Mouse (Mus musculus) granulocyte monocyte progenitor cell, adult 5-6 weeks (primary cell): Measurements from ENCODE around the gene Mmp28. TPM values are rescaled to one million over a fixed set of nuclear protein-coding genes. Genes with fewer than 3 reads are reported as not detected.
A peak's percentile ranks its signal among the peaks of the same experiment; 100 is the strongest.

Experiments
- ATAC-seq: replicated peaks from 2 replicates; pipeline ENCODE4 v1.8.0; 2016; ENCODE audit warnings: mild to moderate bottlenecking, moderate TSS enrichment, inconsistent platforms; ENCODE audit not compliant: poor library complexity, severe bottlenecking
- total RNA-seq, 2 experiments: library from RNA; stranded (forward) in 1 of 2; stranded (reverse) in 1 of 2; fragments of 200-712, 200-1000 nt in 1 of 2; fragments of >200 nt in 1 of 2; fragmentation: Nextera tagmentation in 1 of 2; gene quantifications; 2 replicates each; pipeline ENCODE4 v1.2.3; 2014 to 2017

Gene Mmp28
- total RNA-seq, 2 experiments from 2014 or later: 5.4 to 6.6 TPM

GRCm38 (mm10) chr11:83448021-83448926, 14.6 kb downstream of the Mmp28 start:
- no peak for ATAC-seq

- ATAC-seq: no peak
Measured at GRCm38 (mm10) chr11:83447612-83448011, 15.3 kb downstream of the Mmp28 start.

GRCm38 (mm10) chr11:83445001-83445400, 17.9 kb downstream of the Mmp28 start:
- ATAC-seq: peak; percentile 31

GRCm38 (mm10) chr11:83443824-83444223, 19.0 kb downstream of the Mmp28 start:
- ATAC-seq: no peak

DNA sequence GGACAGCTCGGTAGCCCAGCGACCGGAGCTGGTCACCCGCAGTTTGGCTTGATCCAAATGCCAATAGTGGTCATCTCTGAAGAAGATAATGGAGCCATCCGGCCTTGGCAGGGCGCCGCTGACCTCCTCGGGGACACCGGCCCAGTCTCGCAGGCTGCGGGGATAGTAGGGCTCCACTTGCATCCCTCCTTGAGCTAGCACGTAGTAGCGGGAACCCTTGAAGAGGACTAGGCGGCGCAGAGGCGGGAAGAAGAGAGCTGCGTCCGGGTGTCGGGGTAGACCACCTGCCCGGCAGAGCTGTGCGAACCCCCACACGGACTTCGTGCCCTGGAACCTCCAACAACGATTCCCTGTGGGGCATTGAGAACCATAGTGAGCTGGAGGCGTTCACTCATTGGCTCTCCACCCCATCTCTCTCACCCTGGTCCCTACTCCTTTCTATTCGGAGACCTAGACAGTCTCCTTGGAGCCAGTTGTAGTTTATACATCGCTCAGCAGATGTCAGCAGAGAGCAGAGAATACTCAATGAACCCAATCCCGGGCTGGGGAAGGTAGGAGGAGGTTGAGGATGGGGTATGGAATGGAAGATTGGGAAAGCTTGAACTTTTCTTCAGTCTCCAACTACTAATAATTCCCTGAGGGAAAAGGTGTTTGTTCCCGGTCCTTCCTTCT, 20.1 kb downstream of the Mmp28 start:
- peak; percentile 31 for ATAC-seq

DNA sequence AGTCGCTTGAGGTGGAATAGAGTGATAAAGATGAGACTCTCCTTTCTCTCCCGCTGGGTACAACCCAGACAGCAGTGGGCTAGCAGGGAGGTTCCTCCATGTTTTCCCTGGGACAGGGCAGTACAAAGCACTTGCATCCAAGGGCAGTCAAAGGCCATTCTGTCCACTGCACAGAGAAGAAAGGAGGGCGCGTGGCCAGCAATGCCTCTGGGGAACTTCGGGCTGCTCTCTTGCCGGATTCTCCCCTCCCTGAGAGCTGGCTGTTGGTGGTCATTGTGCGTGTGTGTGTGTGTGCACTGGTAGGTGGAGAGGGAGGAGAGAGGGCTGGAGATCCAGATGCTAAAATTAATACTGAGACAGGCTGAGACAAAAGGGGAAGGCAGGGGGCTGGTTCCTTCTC, 21.6 kb downstream of the Mmp28 start:
- no peak for ATAC-seq

DNA sequence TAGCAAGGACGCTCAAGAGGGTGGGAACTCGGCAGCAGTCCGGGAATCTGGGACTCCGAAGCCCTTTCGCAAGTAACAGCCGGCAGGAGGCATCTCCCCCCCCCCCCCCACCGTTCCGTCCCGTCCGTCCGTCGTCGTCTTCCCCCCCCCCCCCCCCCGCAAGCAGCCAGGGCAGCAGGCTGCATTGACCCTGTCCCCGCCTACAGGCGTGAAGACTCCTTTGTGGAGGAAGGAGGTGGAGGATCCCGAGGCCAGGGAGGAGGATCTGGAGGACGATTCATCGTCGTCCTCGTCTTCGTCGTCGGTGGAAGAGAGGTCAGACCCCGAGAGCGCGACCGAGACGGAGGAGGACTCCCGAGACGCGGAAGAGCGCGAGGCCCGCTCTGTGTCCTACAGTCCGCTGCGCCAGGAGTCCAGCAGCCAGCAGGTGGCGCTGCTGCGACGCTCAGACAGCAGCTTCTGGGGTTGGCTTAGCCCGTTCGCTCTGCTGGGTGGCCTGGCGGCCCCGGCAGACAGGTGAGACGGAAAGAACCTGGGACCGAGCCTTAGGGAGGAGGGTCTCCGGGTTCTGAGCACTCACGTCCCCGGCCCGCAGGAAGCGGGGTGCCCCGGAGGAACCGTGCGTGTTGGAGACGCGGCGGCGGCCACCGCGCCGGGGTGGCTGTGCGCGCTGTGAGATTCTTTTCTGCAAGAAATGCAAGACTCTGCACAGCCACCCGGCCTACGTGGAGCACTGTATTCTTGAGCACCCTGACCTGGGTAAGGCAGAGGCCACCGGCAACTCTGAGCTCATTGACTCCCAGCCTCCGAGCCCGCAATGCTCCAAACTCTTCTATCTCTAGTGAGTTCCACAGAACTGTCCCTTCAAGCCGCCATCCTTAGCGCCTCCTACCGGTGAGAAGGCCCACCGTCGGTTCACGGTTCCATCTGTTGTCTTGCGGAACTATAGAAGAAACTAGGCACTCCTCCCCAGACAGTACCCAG, 22.5 kb downstream of the Mmp28 start:
- peak; percentile 70 for ATAC-seq

DNA sequence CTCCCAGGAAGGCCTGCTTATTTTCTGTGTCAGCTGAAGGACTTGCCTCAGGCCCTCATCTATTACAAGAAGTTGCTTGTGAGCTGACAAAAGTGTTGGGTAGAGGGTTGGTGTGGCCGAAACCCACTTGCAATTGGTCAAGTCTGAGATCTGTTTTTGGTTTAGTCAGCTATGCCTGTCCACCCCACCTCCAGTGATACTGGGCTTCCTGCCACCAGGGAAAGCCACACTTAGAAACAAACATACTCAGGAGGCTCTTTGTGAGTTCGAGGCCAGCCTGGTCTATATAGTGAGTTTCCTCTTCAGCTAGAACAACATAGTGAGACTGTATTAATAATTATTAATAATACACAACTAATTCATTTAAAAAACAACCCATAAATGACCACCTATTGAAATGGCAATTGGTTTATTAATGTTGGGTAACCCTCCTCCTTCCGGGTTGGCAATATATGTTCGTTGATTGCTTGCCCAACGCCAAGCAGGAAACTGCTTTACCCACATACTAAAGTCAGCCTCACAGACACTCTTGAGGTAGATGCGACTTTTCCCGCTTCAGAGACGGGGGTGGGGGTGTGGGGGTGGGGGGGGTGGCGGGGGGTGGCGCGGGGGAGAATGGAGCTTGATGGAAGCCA, 23.3 kb downstream of the Mmp28 start:
- ATAC-seq: peak; percentile 41

DNA sequence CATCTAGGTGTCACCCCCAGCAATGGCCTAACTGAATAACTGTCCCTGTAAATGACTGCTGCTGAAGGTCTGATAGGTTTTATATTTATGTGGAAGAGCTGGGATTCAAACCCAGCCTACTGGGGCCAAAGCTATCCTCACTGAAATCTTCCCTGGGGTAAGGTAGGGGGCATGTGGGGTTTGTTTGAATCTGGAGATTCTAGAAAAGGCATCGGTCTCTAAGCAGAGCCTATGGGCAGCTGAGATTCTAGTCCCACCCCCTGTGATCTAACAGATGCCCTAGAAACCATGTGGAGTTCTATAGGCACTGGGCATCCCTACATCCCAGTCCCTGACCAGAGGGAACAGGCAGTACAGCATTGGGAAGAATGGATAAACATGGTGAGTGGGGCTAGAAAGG, 25.5 kb downstream of the Mmp28 start, which contains the start of gene 1700020L24Rik:
Gene 1700020L24Rik, plus strand, starts transcription at position 301 of the 400 bp plus-strand sequence.
- ATAC-seq: no peak

- peak; percentile 82 for ATAC-seq
Measured at GRCm38 (mm10) chr11:83432533-83432932, 30.3 kb downstream of the Mmp28 start.

DNA sequence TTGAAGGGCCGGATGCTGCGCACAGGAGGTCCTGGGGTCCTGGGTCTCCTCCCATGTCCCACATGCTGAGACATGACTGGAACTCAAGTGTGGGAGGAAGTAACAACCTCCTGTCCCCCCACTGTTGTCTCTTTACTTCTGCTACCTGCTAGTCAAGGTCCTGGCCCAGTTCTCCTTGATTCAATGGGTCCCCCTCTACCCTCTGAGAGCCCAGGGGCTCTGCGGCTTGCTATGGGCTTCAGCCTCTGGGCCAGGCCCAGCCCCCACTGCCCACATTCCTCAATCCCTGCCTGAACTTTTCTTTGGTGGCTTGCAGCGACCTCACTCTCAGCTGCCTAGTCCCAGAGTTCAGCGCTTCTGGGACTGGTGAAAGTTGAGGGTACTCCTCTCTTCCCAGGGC, 33.5 kb downstream of the Mmp28 start, which contains the start of gene Gas2l2:
Gene Gas2l2, minus strand, starts transcription at position 101 of the 400 bp plus-strand sequence.
- ATAC-seq: no peak

GRCm38 (mm10) chr11:83426964-83427363, 35.9 kb downstream of the Mmp28 start:
- ATAC-seq: peak; percentile 97

DNA sequence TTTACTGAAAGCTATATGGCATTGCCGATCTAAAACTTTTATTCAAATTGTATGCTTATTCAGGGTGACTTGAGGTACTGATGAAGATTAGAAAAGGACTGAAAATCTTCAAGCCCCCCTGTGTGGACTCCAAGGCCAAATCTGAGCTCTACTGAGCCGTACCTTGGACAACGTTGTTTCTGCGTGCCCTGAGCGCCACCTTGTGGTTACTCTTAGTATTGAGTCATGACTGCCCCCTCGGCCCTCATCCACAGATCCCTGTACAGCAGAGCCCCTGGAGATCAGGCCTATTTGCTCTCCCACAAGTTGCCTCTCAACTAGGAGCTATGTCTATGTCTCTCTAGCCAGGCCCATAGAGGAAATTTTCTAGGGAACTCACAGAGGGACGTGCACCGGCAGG, 38.2 kb downstream of the Mmp28 start:
- peak; percentile 40; the same call in 1 of the 2 replicates for ATAC-seq

DNA sequence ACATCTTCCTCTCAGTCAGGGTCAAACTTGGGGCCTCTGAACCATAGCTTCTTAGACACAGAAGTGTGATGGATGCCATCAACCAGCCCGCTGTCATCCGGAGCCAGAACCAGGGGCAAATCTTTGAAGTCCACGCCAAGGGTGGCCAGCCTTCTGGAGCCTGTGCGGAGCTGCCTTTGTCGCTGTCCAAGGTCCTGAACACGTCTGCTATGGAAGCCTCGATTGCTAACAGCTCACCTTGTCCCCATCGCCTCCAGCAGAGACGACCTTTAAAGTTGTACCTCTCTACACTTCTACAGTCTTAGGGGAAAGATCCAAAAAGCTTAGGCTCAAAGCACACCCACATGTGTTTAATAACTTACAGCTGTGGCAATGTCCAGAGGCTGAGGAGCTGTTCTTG, 41.6 kb downstream of the Mmp28 start:
- ATAC-seq: peak; percentile 43; the same call in 1 of the 2 replicates

DNA sequence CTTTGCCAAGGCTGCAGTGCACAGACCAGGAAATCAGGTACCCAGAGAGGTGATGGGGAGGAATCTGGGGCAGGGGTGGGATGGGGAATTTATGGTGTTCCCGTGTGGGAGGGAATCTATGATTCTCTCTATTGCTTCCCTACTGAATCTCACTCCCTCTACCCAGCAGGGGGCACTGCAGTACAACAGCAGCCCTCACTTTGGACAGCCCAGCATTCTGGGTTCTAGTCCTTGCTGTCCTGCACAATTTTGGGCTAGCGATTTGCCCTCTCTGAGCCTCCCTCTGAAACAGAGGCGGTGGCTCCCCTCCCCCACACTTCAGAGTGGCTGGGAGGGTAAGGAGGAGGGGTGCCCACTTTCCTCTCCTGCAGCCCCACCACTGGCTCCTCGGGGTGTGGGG, 42.5 kb downstream of the Mmp28 start:
- ATAC-seq: no peak

GRCm38 (mm10) chr11:83418566-83418965, 44.3 kb downstream of the Mmp28 start:
- ATAC-seq: peak; percentile 57

GRCm38 (mm10) chr11:83417708-83418107, 45.2 kb downstream of the Mmp28 start:
- ATAC-seq: no peak

DNA sequence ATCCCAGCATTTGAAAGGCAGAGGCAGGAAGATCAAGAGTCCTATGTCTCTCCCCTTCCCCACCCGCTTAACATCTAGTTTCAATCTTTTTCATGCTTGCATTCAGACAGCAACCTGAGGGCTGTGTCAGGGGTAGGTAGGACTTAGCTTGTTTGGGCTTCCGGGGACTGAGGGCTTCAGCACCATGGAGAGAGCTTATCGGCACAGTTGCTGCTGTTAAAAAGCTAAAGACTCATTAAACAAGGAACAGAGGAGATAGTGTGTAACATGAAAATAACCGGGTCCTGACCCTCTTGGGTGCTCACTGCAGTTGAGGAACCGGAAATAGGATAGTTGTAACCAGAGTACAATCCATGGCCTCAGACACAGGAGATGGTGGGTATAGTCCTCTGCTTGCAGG, 45.8 kb downstream of the Mmp28 start:
- ATAC-seq: peak; percentile 70

- ATAC-seq: no peak
Measured at GRCm38 (mm10) chr11:83410510-83410909, 52.4 kb downstream of the Mmp28 start.
